Mouse (Mus musculus) A20 (cell line): Measurements from ENCODE around the gene Rbmxl1.

ENCODE experiments used
- DNase-seq: peaks from one replicate; pipeline ENCODE4 v3.0.0-alpha.2; 2011; ENCODE audit warnings: low read depth, low spot score

Gene Rbmxl1

DNA sequence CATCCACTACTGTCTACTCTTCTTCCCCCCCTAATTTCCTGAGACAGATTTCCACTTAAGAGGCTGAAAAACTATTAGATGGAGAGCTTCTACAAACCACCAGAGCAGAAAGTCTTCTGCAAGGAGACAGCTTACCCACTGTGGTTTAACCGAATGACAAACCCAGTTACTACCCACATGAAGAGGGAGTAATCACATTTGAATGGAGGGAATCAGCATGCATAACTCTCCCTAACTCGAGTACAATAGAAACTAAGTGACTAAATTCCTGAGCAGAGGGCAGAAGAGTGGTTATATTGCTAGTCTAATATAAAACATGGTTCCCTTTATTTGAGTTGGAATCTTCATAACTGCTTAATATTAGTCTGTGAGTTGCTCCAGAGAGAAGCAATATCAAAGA lies 15.7 kb downstream of the Rbmxl1 start:
- DNase-seq = no peak

GRCm38 (mm10) chr8:78489733-78490132 lies 19.0 kb downstream of the Rbmxl1 start:
- no peak for DNase-seq

GRCm38 (mm10) chr8:78477051-78477829 lies 31.5 kb downstream of the Rbmxl1 start:
- DNase-seq = no peak

GRCm38 (mm10) chr8:78467889-78468288 lies 40.8 kb downstream of the Rbmxl1 start:
- DNase-seq = peak; percentile 44

DNA sequence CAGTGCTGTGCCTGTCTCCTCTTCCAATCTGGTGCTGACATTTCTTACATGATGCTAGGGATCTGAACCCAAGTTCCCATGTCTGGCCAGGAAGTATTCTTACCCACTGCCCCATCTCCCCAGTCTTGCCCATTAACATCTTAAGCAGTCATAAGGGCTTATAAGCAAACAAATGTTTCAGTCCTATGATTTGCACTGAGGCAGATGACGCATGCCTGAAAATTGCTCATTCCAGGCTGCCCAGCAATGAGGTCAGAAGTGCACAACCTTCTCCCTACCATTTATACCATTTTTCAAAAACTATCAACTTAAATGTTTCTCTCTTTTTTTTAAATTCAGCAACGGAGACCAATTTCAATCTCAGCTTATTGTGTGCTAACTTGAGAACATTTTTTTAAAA lies 44.8 kb downstream of the Rbmxl1 start:
- DNase-seq = no peak

DNA sequence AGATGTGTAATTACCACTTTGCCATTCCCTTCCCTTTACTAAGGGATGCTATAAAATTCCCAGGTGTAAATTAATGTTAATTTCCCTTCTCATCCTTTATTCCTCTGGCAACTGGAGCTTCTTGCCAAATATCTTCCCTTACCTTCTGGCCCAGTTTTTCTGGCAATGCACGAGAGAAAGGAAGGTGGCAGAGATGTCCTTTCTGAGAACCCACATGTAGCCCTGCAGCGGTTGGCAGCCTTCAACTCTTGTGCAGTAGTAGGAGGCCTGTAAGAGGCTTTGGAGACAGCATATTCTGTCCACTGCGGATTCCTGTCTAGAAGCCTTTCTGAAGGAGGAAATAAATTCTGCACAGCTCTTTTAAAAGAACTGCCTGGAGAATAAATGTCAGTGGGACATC lies 52.3 kb downstream of the Rbmxl1 start:
- no peak for DNase-seq
